Mouse (Mus musculus) bone marrow macrophage, adult 2 months (primary cell): Measurements from ENCODE around the gene Pxmp4.

Experiments
- CTCF ChIP-seq: IDR thresholded peaks from 2 replicates; pipeline ENCODE4 v1.5.1; 2012; ENCODE audit warnings: low read depth, mild to moderate bottlenecking, low read length, moderate library complexity
- POLR2A ChIP-seq: IDR thresholded peaks from 2 replicates; pipeline ENCODE4 v1.6.1; 2012; ENCODE audit warnings: mild to moderate bottlenecking, low read depth, low read length, borderline replicate concordance

DNA sequence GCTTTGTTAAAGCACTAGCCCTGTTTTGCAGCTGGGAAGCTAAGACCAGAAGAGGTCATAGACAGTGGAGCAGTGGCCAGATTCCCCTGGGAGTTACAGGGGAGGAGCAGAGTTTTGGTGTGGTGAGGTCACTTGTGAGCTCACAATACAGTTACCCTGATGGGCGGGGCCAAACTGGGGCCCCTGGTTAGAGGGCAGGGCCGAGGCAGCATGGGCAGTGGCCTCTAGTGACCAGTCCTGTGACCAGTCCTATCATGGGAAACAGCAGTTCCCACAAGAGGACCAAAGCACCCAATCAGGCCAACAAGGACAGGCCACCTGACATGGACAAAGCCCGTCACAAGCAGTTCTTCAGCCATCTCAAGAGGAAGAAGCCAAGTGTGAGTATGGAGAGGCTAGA is 54.8 kb downstream of the Pxmp4 start:
- no peak for TF ChIP-seq CTCF
- no peak for TF ChIP-seq POLR2A
